Mouse (Mus musculus) bone marrow macrophage, adult 2 months (primary cell): Measurements from ENCODE around the gene Ipcef1.

Source experiments
- CTCF ChIP-seq: IDR thresholded peaks from 2 replicates; pipeline ENCODE4 v1.5.1; 2012; ENCODE audit warnings: low read depth, mild to moderate bottlenecking, low read length, moderate library complexity
- POLR2A ChIP-seq: IDR thresholded peaks from 2 replicates; pipeline ENCODE4 v1.6.1; 2012; ENCODE audit warnings: mild to moderate bottlenecking, low read depth, low read length, borderline replicate concordance

- TF ChIP-seq POLR2A (no peak), CTCF (no peak)
Observed at GRCm38 (mm10) chr10:7077389-7077808, 25.1 kb upstream of the Ipcef1 start.
